Mouse (Mus musculus): ENCODE measurements at regions not wholly inside any gene's neighbourhood (a gene's known extent, or its start where the extent isn't known, plus 50 kb on each side); places are given as distances from the start of the nearest gene placed in this dataset.

- no peak for DNase-seq (ENCODE audit: low spot score in 2 of 2)
These were observed 1171.1 kb downstream of the Efnb2 start for GRCm38 (mm10) chr8:7489948-7490347.

GRCm38 (mm10) chr8:7472153-7472796 is 1188.8 kb downstream of the Efnb2 start:
- no peak for DNase-seq (ENCODE audit: low spot score in 2 of 2)

DNA sequence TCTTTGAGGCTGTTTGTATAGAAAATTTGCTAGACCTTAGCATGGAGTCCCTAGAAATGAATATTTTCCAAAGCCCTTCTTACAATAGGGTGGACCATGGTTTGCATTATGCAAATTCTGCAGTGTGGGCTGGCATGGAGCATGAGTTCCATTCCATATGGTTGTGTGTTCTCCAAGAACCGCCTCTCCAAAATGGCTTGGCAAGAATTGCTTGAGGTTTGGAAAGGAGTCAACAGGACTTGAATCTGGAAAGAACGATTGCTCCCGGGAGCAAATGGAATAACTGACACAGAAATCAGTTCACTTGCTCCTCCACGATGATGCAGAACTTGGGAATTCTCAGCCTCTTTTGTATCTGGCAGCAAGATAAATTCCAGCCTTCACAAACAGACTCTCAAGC is 1191.8 kb downstream of the Efnb2 start:
- peak; percentile 7 to 49 for DNase-seq (ENCODE audit: low spot score in 2 of 2)

- peak in 1 of 2 experiments; percentile 22 for DNase-seq (ENCODE audit: low spot score in 2 of 2)
These were observed 1198.2 kb downstream of the Efnb2 start for GRCm38 (mm10) chr8:7462798-7463197.

GRCm38 (mm10) chr8:7449361-7449760 is 1211.7 kb downstream of the Efnb2 start:
- no peak for DNase-seq (ENCODE audit: low spot score in 2 of 2)

DNA sequence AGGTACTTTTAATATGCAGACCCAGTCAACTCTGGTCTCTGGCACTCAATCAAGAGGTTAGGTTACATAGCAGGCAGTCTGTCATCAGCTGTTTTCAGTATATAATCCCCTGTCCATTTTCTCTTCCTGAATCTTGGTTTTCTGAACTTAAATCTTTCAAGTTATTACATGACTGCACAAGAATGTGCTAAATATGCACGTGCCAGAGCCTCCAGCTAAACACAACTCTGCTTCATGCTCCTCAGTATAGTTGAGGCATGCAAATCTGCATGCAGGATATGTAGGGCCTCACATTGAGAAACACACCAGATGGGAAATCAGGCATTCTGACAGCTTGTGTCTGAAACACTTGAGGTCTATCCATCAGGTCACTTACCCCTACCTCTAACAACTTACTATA is 1214.0 kb downstream of the Efnb2 start:
- DNase-seq (ENCODE audit: low spot score in 2 of 2): no peak

- no peak for DNase-seq (ENCODE audit: low spot score in 2 of 2)
These were observed 1220.2 kb downstream of the Efnb2 start for GRCm38 (mm10) chr8:7440829-7441228.

DNA sequence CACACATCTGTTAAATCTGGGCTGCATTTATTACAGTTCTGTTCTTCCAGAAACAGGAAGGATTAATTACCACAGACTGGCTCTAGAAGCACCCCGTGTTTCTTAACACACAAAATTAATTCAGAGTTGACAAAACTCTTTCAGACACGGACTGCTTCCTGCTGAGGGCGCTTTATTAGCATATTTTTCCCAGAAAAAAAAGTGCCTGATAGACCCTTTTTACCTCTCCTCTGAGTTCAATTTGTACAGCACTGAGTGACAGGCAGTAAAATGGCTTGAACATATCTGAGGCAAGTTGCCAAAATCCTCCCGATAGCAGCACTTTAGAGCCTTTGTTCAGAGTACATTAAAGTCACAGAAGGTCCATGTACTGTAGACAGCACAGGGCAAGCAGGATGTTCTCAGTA is 1220.8 kb downstream of the Efnb2 start:
- no peak for DNase-seq (ENCODE audit: low spot score in 2 of 2)

DNA sequence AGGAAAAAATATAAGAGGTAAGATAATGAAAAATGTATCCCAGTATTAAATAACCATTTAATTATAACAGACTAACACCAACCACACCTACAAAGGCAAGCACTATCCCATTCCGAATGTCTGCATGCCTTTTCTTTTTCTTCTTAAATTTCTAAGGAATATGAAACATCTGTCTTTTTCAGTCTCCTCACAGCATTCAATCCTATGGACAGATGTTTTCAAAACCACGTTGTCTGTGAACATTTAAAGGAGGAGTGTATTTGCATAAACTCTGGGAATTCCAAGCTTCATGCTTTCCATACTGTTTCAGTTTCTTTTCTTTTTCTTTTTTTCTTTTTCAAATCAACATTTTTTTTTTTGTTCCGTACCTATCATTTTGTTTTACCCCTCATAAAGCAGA is 1221.2 kb downstream of the Efnb2 start:
- no peak for DNase-seq (ENCODE audit: low spot score in 2 of 2)

DNA sequence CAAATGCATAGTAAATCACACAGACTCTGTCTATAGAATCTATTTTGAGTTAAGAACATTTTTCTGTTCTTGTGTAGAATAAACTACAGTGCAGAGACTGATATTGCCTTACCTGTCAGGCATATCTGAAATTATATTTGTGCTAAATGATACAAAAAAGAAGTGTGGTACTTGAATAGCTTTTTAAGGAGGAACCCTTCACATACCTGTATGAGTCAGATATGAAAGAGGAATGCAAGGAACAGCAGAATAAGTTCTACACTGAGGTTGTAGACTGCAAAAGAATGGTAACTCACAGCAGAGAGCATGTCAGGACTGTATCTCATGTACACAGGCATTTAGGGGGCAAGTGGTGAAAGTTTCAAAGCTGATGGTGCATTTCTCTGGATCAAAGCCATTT is 1230.6 kb downstream of the Efnb2 start:
- no peak for DNase-seq (ENCODE audit: low spot score in 2 of 2)

DNA sequence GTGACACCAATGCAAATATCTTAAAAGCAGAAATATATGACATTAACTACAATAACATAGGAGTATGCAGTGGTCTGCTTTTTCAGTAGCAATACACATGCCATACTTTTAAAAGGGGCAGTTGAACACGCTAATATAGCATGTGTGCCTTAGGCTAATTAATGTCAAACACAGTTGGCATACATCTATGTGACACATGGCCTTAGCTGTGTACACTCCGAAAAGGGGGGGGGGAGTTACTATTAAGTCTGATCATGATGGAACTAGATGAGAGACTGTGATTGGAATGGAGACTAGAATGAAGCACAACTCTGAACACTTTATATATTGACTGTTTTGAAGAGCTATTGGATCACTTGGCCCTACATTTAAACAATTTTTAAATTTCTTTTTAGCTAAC is 1262.9 kb downstream of the Efnb2 start:
- no peak for DNase-seq (ENCODE audit: low spot score in 2 of 2)

- DNase-seq (ENCODE audit: low spot score in 2 of 2): no peak
These were observed 1263.6 kb downstream of the Efnb2 start for GRCm38 (mm10) chr8:7397355-7397862.
